Mouse (Mus musculus) mouse embryonic stem cell (cell line): ENCODE measurements around the gene Krtap3-1.

Experiments
- in situ Hi-C, 2 experiments: fragments of 300-500 bp; cut with MboI; formaldehyde crosslinking; loops; 1 replicate in 1 of 2; 3 replicates in 1 of 2; pipeline ENCODE4 v1.14.3; 2019 to 2020; ENCODE audit warnings: low sequenced_read_pairs in 2 of 2, low pct_unique_long_range_greater_than_20kb in 1 of 2, mixed read lengths in 1 of 2; ENCODE audit not compliant: unreplicated experiment in 1 of 2

The Krtap3-1 gene

DNA sequence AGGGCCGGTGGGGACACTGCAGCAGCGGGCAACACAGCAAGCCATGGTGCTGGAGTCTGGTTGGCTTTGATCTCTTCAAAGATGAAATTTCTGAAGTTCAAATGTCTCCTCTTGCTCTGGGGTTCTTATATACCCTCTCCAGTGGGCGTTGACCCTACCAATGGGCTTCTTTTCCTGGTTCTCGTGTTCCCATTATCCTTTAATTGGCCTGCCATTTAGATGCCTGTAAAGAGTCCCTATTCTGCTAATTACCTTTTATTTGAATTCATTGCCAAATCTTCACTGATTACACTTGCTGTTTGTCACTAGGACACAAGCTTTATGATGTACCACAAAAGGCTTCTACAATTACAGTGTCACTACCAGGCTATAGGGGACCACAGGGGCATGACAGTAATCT lies 15.7 kb downstream of the Krtap3-1 start, which contains the start of gene Krtap3-3:
TSS of gene Krtap3-3 (minus strand) at position 101 of the 400 bp plus-strand sequence.
- in situ Hi-C loops = no loop called here

DNA sequence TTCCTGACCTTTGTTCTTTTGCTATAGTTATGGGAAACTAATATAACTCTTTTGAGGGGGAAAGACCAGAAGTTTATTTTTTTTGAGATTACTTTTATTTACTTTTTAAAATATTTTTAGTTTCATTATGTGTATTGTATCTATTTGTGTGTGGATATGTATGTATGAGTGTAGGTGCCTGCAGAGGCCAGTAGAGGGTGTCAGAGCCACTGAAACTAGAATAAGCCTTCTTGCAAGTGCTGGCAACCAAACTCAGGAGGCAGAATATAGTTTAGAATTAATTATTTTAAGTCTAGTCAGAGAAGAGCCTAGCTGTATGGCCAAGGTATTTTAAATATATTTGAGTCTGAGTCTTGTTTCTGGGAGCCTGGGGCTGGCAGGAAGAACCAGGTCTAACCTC lies 18.5 kb downstream of the Krtap3-1 start:
- in situ Hi-C loops = no loop called here

DNA sequence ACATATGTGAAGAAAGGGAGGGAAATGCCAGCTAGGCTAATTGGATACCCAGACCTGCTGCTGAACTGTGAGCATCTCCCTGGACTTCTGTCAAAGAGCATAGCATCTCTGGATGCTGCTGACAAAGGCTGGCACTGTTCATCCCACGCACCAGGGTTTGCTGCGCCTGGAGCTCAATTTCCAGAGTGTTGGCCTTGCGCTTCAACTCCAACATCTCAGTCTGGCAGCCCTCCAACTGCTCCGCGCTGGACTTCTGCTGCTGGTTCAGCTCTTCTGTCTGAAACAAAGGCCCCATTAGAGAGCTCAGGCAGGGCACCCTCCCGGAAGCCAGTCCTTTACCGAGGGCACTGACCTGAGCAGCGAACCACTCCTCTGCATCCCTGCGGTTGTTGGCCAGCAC lies 26.7 kb downstream of the Krtap3-1 start:
- in situ Hi-C loops = no loop called here

DNA sequence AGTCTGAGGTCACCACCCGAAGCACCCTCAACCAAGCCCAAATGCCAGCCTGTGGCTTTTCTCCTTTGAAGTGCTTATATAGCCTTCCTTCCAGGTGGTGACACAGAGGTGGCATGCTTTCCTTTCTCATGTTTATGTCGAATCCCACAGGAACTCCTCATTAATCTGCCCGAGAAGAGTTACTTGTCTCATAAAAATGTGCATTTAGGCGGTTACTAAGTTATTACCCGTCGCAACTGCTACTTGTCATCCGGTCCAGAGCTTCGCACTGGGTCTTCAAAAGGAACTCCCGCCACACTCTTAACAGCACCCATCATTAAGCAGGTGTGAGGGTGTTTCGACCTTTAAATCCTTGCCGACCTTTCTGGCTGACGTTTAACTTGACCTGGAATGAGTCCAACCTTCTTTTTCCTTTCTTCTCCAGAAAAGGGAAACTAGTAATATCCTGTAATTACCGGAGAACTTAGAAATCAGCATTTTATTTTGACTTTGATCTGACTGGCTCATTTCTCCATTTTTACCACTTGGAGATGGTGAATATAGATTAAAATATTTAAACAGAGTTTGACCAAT lies 45.1 kb downstream of the Krtap3-1 start, which contains the start of gene Krt39:
TSS of gene Krt39 (minus strand) at position 51 of the 573 bp plus-strand sequence.
- in situ Hi-C loops = no loop called here
